Comparison of ENCODE assay signal across 8 mouse cellular contexts in the genomic region with DNA sequence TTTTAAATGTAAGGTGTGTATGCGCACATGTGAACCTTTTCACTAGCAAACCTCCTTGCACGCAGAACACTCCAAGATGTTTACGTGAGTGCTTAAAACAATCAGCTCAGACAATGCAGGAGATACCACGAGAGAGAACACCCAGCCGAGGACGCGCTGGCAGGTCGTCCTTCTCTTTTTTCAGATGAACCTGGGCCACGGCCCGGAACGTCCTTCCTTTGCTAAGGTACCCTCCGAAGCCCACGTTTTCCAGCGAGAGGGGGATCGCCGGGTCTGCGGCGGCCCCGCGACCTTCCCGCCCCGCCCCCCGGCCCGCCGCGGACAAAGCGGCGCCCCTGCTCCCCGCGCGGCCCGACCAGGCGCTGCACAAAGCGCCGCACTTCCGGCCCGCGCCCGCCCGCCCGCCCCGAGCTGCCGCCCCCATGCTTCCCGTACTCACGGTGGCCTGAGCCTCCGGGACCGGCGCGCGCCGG. TPM values are rescaled to one million over a fixed set of nuclear protein-coding genes. Genes with fewer than 3 reads are reported as not detected.
DNase-seq lines count a peak whose midpoint lies in the region; ATAC-seq and TF ChIP-seq lines count a peak whose summit lies in the region.

No protein-coding gene starts in this region.

- no peaks in the 10 kb centered on the region for H3K9me3 ChIP-seq in kidney, postnatal 0 days (replicated peaks; ENCODE audit: low read length)
- H3K9me3 ChIP-seq in megakaryocyte, embryonic 14.5 days = no peaks in the 10 kb centered on the region
- H3K9me3 ChIP-seq in stomach, embryonic 15.5 days = no peaks in the 10 kb centered on the region

- DNase-seq in adrenal gland, adult 18-20 months (ENCODE audit: low spot score in 2 of 2) = peak; percentile 45 to 61
- no peak for DNase-seq in adrenal gland, adult 8-10 months
- DNase-seq in cerebellum, postnatal 10 days = peak; percentile 81
- peak; percentile 62 for DNase-seq in gastrocnemius, postnatal 14 days
- DNase-seq in kidney, postnatal 0 days (ENCODE audit: low spot score) = peak; percentile 66

- under 1% methylated on average over 44 of the region's 51 CpGs for WGBS in kidney, postnatal 0 days
- under 1% methylated on average over 24 of the region's 51 CpGs for WGBS in stomach, embryonic 15.5 days

- H3K4me2 ChIP-seq in kidney, postnatal 0 days (ENCODE audit: low read length) = peak overlapping the region; percentile 83
- H3K4me2 ChIP-seq in stomach, embryonic 15.5 days = peak overlapping the region; percentile 63

- ATAC-seq in CD4-positive, CD25-positive, alpha-beta regulatory T cell, adult 4 months = peak; percentile 33
- peak; percentile 93 for ATAC-seq in kidney, postnatal 0 days (replicated peaks; ENCODE audit: low FRiP score, low read depth)
- ATAC-seq in stomach, embryonic 15.5 days (ENCODE audit: insufficient read depth, low FRiP score, low read depth) = peak; percentile 82

- peak overlapping the region; percentile 76 for H3K4me3 ChIP-seq in kidney, postnatal 0 days (replicated peaks; ENCODE audit: low read depth, low read length)
- H3K4me3 ChIP-seq in megakaryocyte, embryonic 14.5 days (replicated peaks) = peak overlapping the region; percentile 95
- H3K4me3 ChIP-seq in stomach, embryonic 15.5 days (replicated peaks) = peak overlapping the region; percentile 85

- peaks cover 24% of the 10 kb centered on the region for H3K4me1 ChIP-seq in kidney, postnatal 0 days (replicated peaks; ENCODE audit: insufficient read depth, low read length)
- peaks cover 72% of the 10 kb centered on the region for H3K4me1 ChIP-seq in megakaryocyte, embryonic 14.5 days
- peaks cover 24% of the 10 kb centered on the region for H3K4me1 ChIP-seq in stomach, embryonic 15.5 days

- peak overlapping the region; percentile 96 for H3K27ac ChIP-seq in kidney, postnatal 0 days
- H3K27ac ChIP-seq in stomach, embryonic 15.5 days = peak overlapping the region; percentile 98

- no peak for TF ChIP-seq CTCF in kidney, postnatal 0 days (IDR thresholded peaks at IDR 0.05; ENCODE audit: low read depth)

- no peaks in the 10 kb centered on the region for H3K36me3 ChIP-seq in kidney, postnatal 0 days (ENCODE audit: insufficient read depth, low read length)
- peaks cover 2% of the 10 kb centered on the region for H3K36me3 ChIP-seq in megakaryocyte, embryonic 14.5 days (replicated peaks; ENCODE audit: low read length)
- H3K36me3 ChIP-seq in stomach, embryonic 15.5 days = no peaks in the 10 kb centered on the region

- no peaks in the 10 kb centered on the region for H3K27me3 ChIP-seq in kidney, postnatal 0 days (ENCODE audit: insufficient read depth, low read length)
- no peaks in the 10 kb centered on the region for H3K27me3 ChIP-seq in megakaryocyte, embryonic 14.5 days (replicated peaks)
- no peaks in the 10 kb centered on the region for H3K27me3 ChIP-seq in stomach, embryonic 15.5 days (replicated peaks)

- intact Hi-C loops in gastrocnemius, postnatal 14 days (cut with DNase I; ENCODE audit: low total_unique reads) = no loop called here

- H3K9ac ChIP-seq in kidney, postnatal 0 days (ENCODE audit: low read depth, low read length) = peak overlapping the region; percentile 88
- peak overlapping the region; percentile 89 for H3K9ac ChIP-seq in stomach, embryonic 15.5 days

RNA-seq across cellular contexts. Expression of a gene that starts 0.4 kb away (rescaled TPM):
- total RNA-seq in adrenal gland, adult 18-20 months (2021) = 100 to 1,000 TPM; 122 to 152 TPM
- 100 to 1,000 TPM; 117 to 144 (median 125) TPM for total RNA-seq in adrenal gland, adult 8-10 months (2022)
- polyA plus RNA-seq in CD4-positive, CD25-positive, alpha-beta regulatory T cell, adult 4 months (2017; shearing (Covaris generic)) = 10 to 100 TPM; 22.8 to 23.8 TPM
- 10 to 100 TPM; 35.2 to 39.5 TPM for total RNA-seq in gastrocnemius, postnatal 14 days (2021)
- polyA plus RNA-seq in kidney, postnatal 0 days (2015; fragmentation: Nextera tagmentation; extraction: Ambion mirVana) = 47.2 and 49.1 TPM in 2 replicates
- polyA plus RNA-seq in megakaryocyte, embryonic 14.5 days (2012; ENCODE audit: insufficient read depth, low replicate concordance) = 43.9 and 103 TPM in 2 replicates
- polyA plus RNA-seq in stomach, embryonic 15.5 days (2015; fragmentation: Nextera tagmentation; extraction: Ambion mirVana) = 62.4 and 66.0 TPM in 2 replicates

RNA-seq across cellular contexts. Expression of a gene that starts 7.4 kb away (rescaled TPM):
- 100 to 1,000 TPM; 162 to 200 TPM for total RNA-seq in adrenal gland, adult 18-20 months (2021)
- total RNA-seq in adrenal gland, adult 8-10 months (2022) = 100 to 1,000 TPM; 196 to 281 (median 226) TPM
- polyA plus RNA-seq in CD4-positive, CD25-positive, alpha-beta regulatory T cell, adult 4 months (2017; shearing (Covaris generic)) = 100 to 1,000 TPM; 122 to 127 TPM
- total RNA-seq in gastrocnemius, postnatal 14 days (2021) = 10 to 100 TPM; 21.8 to 23.8 TPM
- polyA plus RNA-seq in kidney, postnatal 0 days (2015; fragmentation: Nextera tagmentation; extraction: Ambion mirVana) = 61.2 and 74.8 TPM in 2 replicates
- 1.9 and 2.3 TPM in 2 replicates for polyA plus RNA-seq in megakaryocyte, embryonic 14.5 days (2012; ENCODE audit: insufficient read depth, low replicate concordance)
- polyA plus RNA-seq in stomach, embryonic 15.5 days (2015; fragmentation: Nextera tagmentation; extraction: Ambion mirVana) = 43.1 and 51.3 TPM in 2 replicates

Comparison
In these comparisons a context has a peak if more than half of its experiments do, and no peak if none do; other contexts are left out.
1. ATAC-seq: peak in every context shown above with its lines; median percentile 93 in kidney, postnatal 0 days; 82 in stomach, embryonic 15.5 days; 33 in CD4-positive, CD25-positive, alpha-beta regulatory T cell, adult 4 months.
2. RNA of a gene that starts 7.4 kb away (polyA plus RNA-seq): 122 to 127 TPM in CD4-positive, CD25-positive, alpha-beta regulatory T cell, adult 4 months, 61.2 to 74.8 TPM in kidney, postnatal 0 days and 43.1 to 51.3 TPM in stomach, embryonic 15.5 days; 1.9 to 2.3 TPM in megakaryocyte, embryonic 14.5 days; every median in the first group is over 10 times any median in the second.
3. Peak in every context shown above with its lines, with median percentiles within 50 percentile points of each other: H3K4me3 ChIP-seq.